Comparison of ENCODE assay signal across 14 mouse cellular contexts in genomic region chr9:88380076-88380475, GRCm38 (mm10). TPM values are rescaled to one million over a fixed set of nuclear protein-coding genes. Genes with fewer than 3 reads are reported as not detected.
DNase-seq lines count a peak whose midpoint lies in the region; ATAC-seq and TF ChIP-seq lines count a peak whose summit lies in the region.
"Had no signal": no experiment of that assay in that cellular context is flagged by ENCODE, and none has a peak within 500 bp of the region (broad histone marks: within the 10 kb centered on the region; RNA-seq: fewer than 3 reads in every experiment).

No protein-coding gene starts in this region.

- ATAC-seq in liver, embryonic 13.5 days (ENCODE audit: low read depth) = peak; percentile 71; the same call in 1 of the 2 replicates
- no peak for ATAC-seq in forebrain, embryonic 14.5 days

- peaks cover 26% of the 10 kb centered on the region for H3K36me3 ChIP-seq in liver, embryonic 13.5 days
- H3K36me3 ChIP-seq in thymus, adult 2 months (ENCODE audit: control insufficient read depth, insufficient read depth, low read length) = peaks cover 14% of the 10 kb centered on the region
- H3K36me3 ChIP-seq in forebrain, embryonic 14.5 days (ENCODE audit: control insufficient read depth, insufficient read depth, low read length) = peaks cover 26% of the 10 kb centered on the region

- no peaks in the 10 kb centered on the region for H3K9me3 ChIP-seq in liver, embryonic 13.5 days (replicated peaks)
- no peaks in the 10 kb centered on the region for H3K9me3 ChIP-seq in forebrain, embryonic 14.5 days (replicated peaks; ENCODE audit: control insufficient read depth, low read length)
- H3K9me3 ChIP-seq: embryonic facial prominence, embryonic 10.5 days had no signal

- no peak overlapping the region for H3K4me3 ChIP-seq in liver, embryonic 13.5 days (replicated peaks)
- H3K4me3 ChIP-seq in thymus, adult 2 months (ENCODE audit: control insufficient read depth, insufficient read depth, low read length) = no peak overlapping the region
- H3K4me3 ChIP-seq in forebrain, embryonic 14.5 days (ENCODE audit: low read depth, low read length) = no peak overlapping the region
- H3K4me3 ChIP-seq: embryonic facial prominence, embryonic 10.5 days; myocyte had no signal

- H3K9ac ChIP-seq in liver, embryonic 13.5 days = no peak overlapping the region
- no peak overlapping the region for H3K9ac ChIP-seq in forebrain, embryonic 14.5 days (ENCODE audit: low read length)

- H3K27ac ChIP-seq in liver, embryonic 13.5 days = no peak overlapping the region
- no peak overlapping the region for H3K27ac ChIP-seq in thymus, adult 2 months (ENCODE audit: control insufficient read depth, insufficient read depth, low read length)
- H3K27ac ChIP-seq in forebrain, embryonic 14.5 days (ENCODE audit: low read depth, low read length) = no peak overlapping the region
- H3K27ac ChIP-seq: embryonic facial prominence, embryonic 10.5 days had no signal

- no peak for TF ChIP-seq CTCF in thymus, adult 2 months (IDR thresholded peaks at IDR 0.05; ENCODE audit: borderline replicate concordance, control insufficient read depth, extremely low read depth, insufficient read depth, low read length, poor library complexity)

- TF ChIP-seq POLR2A in thymus, adult 2 months (IDR thresholded peaks at IDR 0.05; ENCODE audit: control insufficient read depth, extremely low read depth, insufficient read depth, low read length, poor library complexity) = no peak

- H3K4me1 ChIP-seq in liver, embryonic 13.5 days (replicated peaks) = peaks cover 8% of the 10 kb centered on the region; the same call in 1 of the 2 replicates
- H3K4me1 ChIP-seq in thymus, adult 2 months (replicated peaks; ENCODE audit: control insufficient read depth, insufficient read depth, low read length) = peaks cover 5% of the 10 kb centered on the region
- H3K4me1 ChIP-seq in forebrain, embryonic 14.5 days (ENCODE audit: control insufficient read depth, insufficient read depth, low read length) = no peaks in the 10 kb centered on the region
- H3K4me1 ChIP-seq: embryonic facial prominence, embryonic 10.5 days had no signal

- H3K27me3 ChIP-seq in liver, embryonic 13.5 days = no peaks in the 10 kb centered on the region
- H3K27me3 ChIP-seq in thymus, adult 2 months (ENCODE audit: control insufficient read depth, insufficient read depth, low read length) = no peaks in the 10 kb centered on the region
- no peaks in the 10 kb centered on the region for H3K27me3 ChIP-seq in forebrain, embryonic 14.5 days (replicated peaks; ENCODE audit: control insufficient read depth, insufficient read depth, low read length)

- intact Hi-C loops in left cerebral cortex, postnatal 10 days (cut with DNase I) = loop anchor here (10.0 kb wide), 1 partner anchor 95 kb away; no protein-coding TSS in a partner anchor

- no peak overlapping the region for H3K4me2 ChIP-seq in liver, embryonic 13.5 days
- H3K4me2 ChIP-seq in forebrain, embryonic 14.5 days (ENCODE audit: low read length) = no peak overlapping the region

- 18% methylated on average over 7 of the region's 7 CpGs for WGBS in liver, embryonic 13.5 days (ENCODE audit: insufficient replicate concordance)
- 4% methylated on average over 7 of the region's 7 CpGs for WGBS in thymus, adult 2 months
- WGBS in forebrain, embryonic 14.5 days = 80% methylated on average over 7 of the region's 7 CpGs

- peak; percentile 82 for DNase-seq in CD4-positive, CD25-positive, alpha-beta regulatory T cell, adult 2 months (ENCODE audit: low read depth, low spot score)
- peak; percentile 55 for DNase-seq in NIH3T3 (ENCODE audit: low read depth)
- no peak for DNase-seq in liver, embryonic 13.5 days
- DNase-seq in thymus, adult 2 months = peak; percentile 45
- no peak for DNase-seq in gastrocnemius, adult 8-10 months (ENCODE audit: low spot score in 2 of 2)
- DNase-seq in left cerebral cortex, postnatal 10 days (ENCODE audit: extremely low spot score in 1 of 2, low spot score in 2 of 2) = no peak
- no peak for DNase-seq in forebrain, embryonic 14.5 days (ENCODE audit: low spot score)
- DNase-seq: heart, postnatal 36 days; kidney, adult 9 months; layer of hippocampus, adult 9-11 months; lung, postnatal 14 days; retina, postnatal 1 day had no signal

RNA-seq across cellular contexts. Expression of gene Nt5e, which starts 53.1 kb away (rescaled TPM):
- 6.5 and 8.6 TPM in 2 replicates for polyA plus RNA-seq in liver, embryonic 13.5 days (2015; fragmentation: Nextera tagmentation; extraction: Ambion mirVana)
- 1.7 and 1.9 TPM in 2 replicates for polyA plus RNA-seq in thymus, adult 2 months (2012; rRNA removed)
- 1 to 10 TPM; 1.3 to 2.4 (median 1.9) TPM for total RNA-seq in gastrocnemius, adult 8-10 months (2022)
- 1 to 10 TPM; 3.9 to 5.1 TPM for total RNA-seq in left cerebral cortex, postnatal 10 days (2021)
- polyA plus RNA-seq in forebrain, embryonic 14.5 days (2014; fragmentation: Nextera tagmentation; extraction: Ambion mirVana) = 0.48 and 0.94 TPM in 2 replicates

RNA-seq across cellular contexts. Expression of gene Snx14, which starts 58.7 kb away (rescaled TPM):
- 11.8 and 15.6 TPM in 2 replicates for polyA plus RNA-seq in liver, embryonic 13.5 days (2015; fragmentation: Nextera tagmentation; extraction: Ambion mirVana)
- polyA plus RNA-seq in thymus, adult 2 months (2012; rRNA removed) = 10.3 and 10.6 TPM in 2 replicates
- 10 to 100 TPM; 11.6 to 15.4 (median 13.9) TPM for total RNA-seq in gastrocnemius, adult 8-10 months (2022)
- 10 to 100 TPM; 49.6 to 51.4 TPM for total RNA-seq in left cerebral cortex, postnatal 10 days (2021)
- polyA plus RNA-seq in forebrain, embryonic 14.5 days (2014; fragmentation: Nextera tagmentation; extraction: Ambion mirVana) = 22.1 and 25.1 TPM in 2 replicates

Comparison
In these comparisons a context has a peak if more than half of its experiments do, and no peak if none do; other contexts are left out.
1. DNase-seq: peak in CD4-positive, CD25-positive, alpha-beta regulatory T cell, adult 2 months (single experiment), NIH3T3 (single experiment) and thymus, adult 2 months (single experiment); none in liver, embryonic 13.5 days (single experiment), gastrocnemius, adult 8-10 months (0 of 2), left cerebral cortex, postnatal 10 days (0 of 2) and forebrain, embryonic 14.5 days (single experiment).